Mouse (Mus musculus) Patski (cell line): ENCODE results near the gene Pop5. TPM values are rescaled to one million over a fixed set of nuclear protein-coding genes. Genes with fewer than 3 reads are reported as not detected.

Experiments used
- ATAC-seq: fragments of 100-300 bp; one replicate; pipeline ENCODE4 v1.8.0; 2021
- CTCF ChIA-PET: fragments of 350-600 bp; sonication (Branson Sonifier 250); formaldehyde crosslinking; loops from one replicate; lab custom pipeline; 2022; ENCODE audit warnings: inconsistent platforms; lab: Charles Lee
- POLR2A ChIA-PET: fragments of 350-600 bp; sonication (Branson Sonifier 250); formaldehyde crosslinking; loops from one replicate; lab custom pipeline; 2022; ENCODE audit warnings: antibody characterized with exemption, inconsistent platforms; lab: Charles Lee
- DNase-seq: peaks from one replicate; pipeline ENCODE4 v3.0.0-alpha.2; 2011; ENCODE audit warnings: low read depth, low spot score
- H3K27me3 ChIP-seq: fragments of 371-371 bp; one replicate; pipeline ENCODE4 v1.5.1; 2021
- CTCF ChIP-seq: fragments of 100-300 bp; IDR thresholded peaks from one replicate; pipeline ENCODE4 v1.5.1; 2021
- in situ Hi-C: fragments of 300-500 bp; cut with MboI; formaldehyde crosslinking; loops from 3 replicates; pipeline ENCODE4 v1.11.1; 2018; ENCODE audit warnings: low pct_unique_long_range_greater_than_20kb, mixed read lengths
- polyA plus RNA-seq: library from polyadenylated mRNA; unstranded; gene quantifications from one replicate; pipeline ENCODE4 v1.2.3, GENCODE M21; 2021

Pop5 gene
- 123 TPM for polyA plus RNA-seq

DNA sequence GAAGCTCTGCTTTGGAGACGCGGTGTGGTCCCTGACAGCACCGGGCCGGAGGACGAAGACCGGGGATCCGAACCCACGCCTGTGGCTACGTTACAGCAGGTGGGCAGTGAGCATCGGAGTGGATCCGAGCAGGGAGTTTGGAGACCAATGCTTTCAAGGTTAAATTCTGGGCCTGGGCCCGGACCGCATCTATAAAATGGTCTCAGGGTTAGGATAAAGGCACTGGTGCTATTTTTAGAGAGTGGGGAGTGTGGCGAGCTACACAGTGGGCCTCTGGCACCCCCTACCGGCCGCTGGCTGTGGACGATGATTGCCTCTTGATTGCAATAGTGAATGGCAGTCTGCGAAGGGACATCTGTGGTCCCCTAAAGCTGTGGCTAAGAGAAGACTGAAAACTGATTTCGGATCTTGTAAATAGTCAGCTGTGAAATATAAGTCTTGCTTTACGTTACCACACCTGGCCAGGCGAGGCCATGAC lies at the start of gene Pop5:
Pop5 (plus strand) TSS at position 51 of the 478 bp plus-strand sequence.
- TF ChIP-seq CTCF: peak; percentile 89
- DNase-seq: no peak
- ChIA-PET CTCF (interaction anchor here (0.7 to 1.9 kb wide), 9 partner anchors 9 to 256 kb away, joined by 3 to 7 read pairs (median 4); no protein-coding TSS in a partner anchor), POLR2A (no interaction called here)
- in situ Hi-C loops: loop anchor here (5.0 kb wide), 4 partner anchors 49 to 259 kb away; partner anchors contain the start of gene Srsf9
- H3K27me3 ChIP-seq: no peaks in the 10 kb centered on the region
- ATAC-seq: no peak

GRCm38 (mm10) chr5:115186371-115187073 lies 49.1 kb upstream of the Pop5 start:
- H3K27me3 ChIP-seq: no peaks in the 10 kb centered on the region
- no peak for TF ChIP-seq CTCF
- CTCF ChIA-PET: interaction anchor here (0.7 to 1.4 kb wide), 7 partner anchors 10 to 50 kb away, joined by 3 to 4 read pairs (median 3); no protein-coding TSS in a partner anchor
- ATAC-seq (peak; percentile 37), DNase-seq (peak; percentile 34)
- in situ Hi-C loops: loop anchor here (5.0 kb wide), 1 partner anchor 51 kb away; the partner anchor contains the start of gene Pop5
- POLR2A ChIA-PET: interaction anchor here (0.6 kb wide), 2 partner anchors 30 to 196 kb away, joined by 4 read pairs; no protein-coding TSS in a partner anchor

- TF ChIP-seq CTCF: no peak
- ATAC-seq (peak; percentile 48), DNase-seq (peak; percentile 12)
- H3K27me3 ChIP-seq: peaks cover 3% of the 10 kb centered on the region
- ChIA-PET CTCF (interaction anchor here (0.8 to 1.5 kb wide), 9 partner anchors 9 to 49 kb away, joined by 3 to 5 read pairs (median 3); no protein-coding TSS in a partner anchor), POLR2A (no interaction called here)
- in situ Hi-C loops: loop anchor here (5.0 kb wide), 1 partner anchor 50 kb away; the partner anchor contains the start of gene Pop5
Observed at GRCm38 (mm10) chr5:115187188-115188131, 48.2 kb upstream of the Pop5 start.

- DNase-seq (no peak), ATAC-seq (no peak)
- ChIA-PET CTCF (interaction anchor here (1.4 to 1.5 kb wide), 2 partner anchors 10 to 25 kb away, joined by 3 to 5 read pairs; no protein-coding TSS in a partner anchor), POLR2A (interaction anchor here (1.0 kb wide), 1 partner anchor 10 kb away, joined by 3 read pairs; no protein-coding TSS in a partner anchor)
- in situ Hi-C loops: loop anchor here (5.0 kb wide), 1 partner anchor 48 kb away; the partner anchor contains the start of gene Pop5
- peaks cover 11% of the 10 kb centered on the region for H3K27me3 ChIP-seq
- no peak for TF ChIP-seq CTCF
Observed at GRCm38 (mm10) chr5:115188824-115189223, 46.8 kb upstream of the Pop5 start.

GRCm38 (mm10) chr5:115190081-115190480 lies 45.6 kb upstream of the Pop5 start:
- TF ChIP-seq CTCF: no peak
- DNase-seq (no peak), ATAC-seq (no peak)
- peaks cover 19% of the 10 kb centered on the region for H3K27me3 ChIP-seq
- CTCF ChIA-PET: no interaction called here
- POLR2A ChIA-PET: interaction anchor here (0.6 kb wide), 1 partner anchor 492 kb away, joined by 4 read pairs; no protein-coding TSS in a partner anchor
- in situ Hi-C loops: no loop called here

- ChIA-PET CTCF (interaction anchor here (1.4 to 1.6 kb wide), 2 partner anchors 8 to 59 kb away, joined by 3 read pairs; no protein-coding TSS in a partner anchor), POLR2A (interaction anchor here (0.5 kb wide), 1 partner anchor 74 kb away, joined by 3 read pairs; no protein-coding TSS in a partner anchor)
- DNase-seq (no peak), ATAC-seq (no peak)
- TF ChIP-seq CTCF: no peak
- in situ Hi-C loops: no loop called here
- H3K27me3 ChIP-seq: peaks cover 27% of the 10 kb centered on the region
Observed at GRCm38 (mm10) chr5:115191880-115192827, 43.5 kb upstream of the Pop5 start.

DNA sequence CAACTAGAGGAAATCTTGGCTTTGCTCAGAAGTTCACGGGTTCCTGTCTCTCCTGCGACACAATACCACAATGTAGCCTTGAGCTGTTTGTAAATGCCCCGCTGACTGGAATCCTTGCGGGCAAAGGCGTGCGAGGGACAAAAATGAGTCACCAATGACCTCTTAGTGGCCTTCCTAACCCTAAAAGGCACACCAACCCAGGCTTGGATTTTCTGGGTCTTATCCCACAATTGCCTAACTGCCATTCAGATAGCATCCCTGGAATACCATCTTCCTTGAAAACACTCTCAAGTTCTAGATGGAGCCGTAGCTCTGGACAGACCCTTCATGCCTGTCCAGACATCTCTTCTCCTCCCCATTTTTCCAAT lies 42.8 kb upstream of the Pop5 start:
- ChIA-PET POLR2A (no interaction called here), CTCF (no interaction called here)
- no peak for DNase-seq
- TF ChIP-seq CTCF: no peak
- no peak for ATAC-seq
- in situ Hi-C loops: no loop called here
- H3K27me3 ChIP-seq: peaks cover 28% of the 10 kb centered on the region

DNA sequence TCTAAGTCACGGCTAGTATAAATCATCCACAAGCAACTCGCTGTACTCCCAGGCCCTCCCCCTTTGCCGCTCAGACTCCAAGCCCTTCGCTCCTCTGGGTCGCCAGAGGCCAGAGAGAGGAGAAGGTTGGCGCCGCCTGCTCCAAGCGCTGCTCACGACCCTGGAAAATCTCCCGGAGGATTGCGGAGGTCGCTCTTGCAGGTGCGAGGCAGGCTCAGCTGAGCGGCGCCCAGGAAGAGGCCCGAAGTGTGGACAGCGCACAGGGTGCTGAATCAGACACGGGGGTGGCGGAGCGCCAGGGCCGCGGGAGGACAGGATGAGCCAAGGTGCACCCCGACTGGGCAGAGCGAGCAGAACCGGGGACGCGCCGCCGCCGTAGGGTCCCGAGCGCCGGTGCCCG lies 42.4 kb upstream of the Pop5 start:
- ChIA-PET CTCF (no interaction called here), POLR2A (no interaction called here)
- ATAC-seq (peak; percentile 67), DNase-seq (peak; percentile 20)
- peaks cover 28% of the 10 kb centered on the region for H3K27me3 ChIP-seq
- in situ Hi-C loops: no loop called here
- no peak for TF ChIP-seq CTCF
